Mouse (Mus musculus): Measurements from ENCODE around the gene Disc1. TPM values are rescaled to one million over a fixed set of nuclear protein-coding genes. Genes with fewer than 3 reads are reported as not detected.
A peak's percentile ranks its signal among the peaks of the same experiment; 100 is the strongest.

The Disc1 gene
- polyA plus RNA-seq, 1 experiment from 2014 or later, result 0.30 TPM

DNA sequence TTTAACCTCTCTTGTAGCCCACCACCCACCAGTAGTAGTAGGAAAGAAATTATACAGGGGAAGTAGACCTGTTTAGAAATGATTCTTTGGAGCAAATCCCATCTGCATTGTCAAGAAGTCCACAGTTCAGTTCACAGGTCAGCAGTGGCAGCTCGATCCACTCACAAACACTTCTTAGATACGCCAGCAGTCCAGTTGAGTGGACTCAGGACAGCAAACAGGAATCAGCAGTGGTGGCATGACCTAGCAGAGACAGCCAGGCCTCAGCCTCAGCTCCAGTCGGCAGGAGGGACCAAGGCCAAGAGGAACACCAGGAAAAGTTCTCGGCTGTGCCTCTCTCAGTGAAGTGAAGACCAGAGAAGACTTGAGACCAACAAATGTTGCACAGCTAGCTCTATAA, 121.7 kb downstream of the Disc1 start:
- Histone ChIP-seq H3K27me3 (ENCODE audit: control insufficient read depth, insufficient read depth, low read depth, low read length) (no peaks in the 10 kb centered on the region), H3K4me1 (ENCODE audit: control insufficient read depth, low read depth, low read length) (no peaks in the 10 kb centered on the region), H3K9ac (ENCODE audit: low read depth, low read length) (no peak overlapping the region), H3K4me3 (ENCODE audit: low read depth, low read length) (no peak overlapping the region), H3K9me3 (replicated peaks; ENCODE audit: control insufficient read depth, low read length) (no peaks in the 10 kb centered on the region), H3K4me2 (ENCODE audit: low read depth, low read length) (no peak overlapping the region), H3K36me3 (ENCODE audit: control insufficient read depth, insufficient read depth) (no peaks in the 10 kb centered on the region), H3K27ac (ENCODE audit: low read length) (no peak overlapping the region)
- 62% methylated on average over 4 of the region's 4 CpGs for WGBS (ENCODE audit: insufficient replicate concordance)
- ATAC-seq (ENCODE audit: low read depth), result no peak

DNA sequence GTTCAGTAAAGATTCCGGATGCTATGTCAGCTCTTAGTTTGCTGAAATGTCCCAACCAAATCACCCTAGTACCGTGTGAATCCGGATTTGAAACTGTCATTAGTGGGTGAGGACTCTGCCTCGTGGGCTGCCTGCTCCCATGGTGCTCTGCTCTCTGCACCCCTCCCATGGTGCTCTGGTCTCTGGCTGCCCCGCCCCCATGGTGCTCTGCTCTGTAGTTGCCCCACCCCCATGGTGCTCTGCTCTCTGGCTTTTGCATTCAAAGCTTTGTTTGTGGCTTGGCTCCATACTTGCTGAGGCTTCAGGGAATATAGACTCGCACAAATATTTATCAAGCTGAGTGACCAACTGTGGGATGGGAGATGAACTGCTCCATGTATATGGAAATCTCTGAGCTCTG, 123.1 kb downstream of the Disc1 start:
- Histone ChIP-seq H3K9me3 (replicated peaks; ENCODE audit: control insufficient read depth, low read length) (no peaks in the 10 kb centered on the region), H3K36me3 (ENCODE audit: control insufficient read depth, insufficient read depth) (no peaks in the 10 kb centered on the region), H3K4me3 (ENCODE audit: low read depth, low read length) (no peak overlapping the region), H3K4me1 (ENCODE audit: control insufficient read depth, low read depth, low read length) (no peaks in the 10 kb centered on the region), H3K9ac (ENCODE audit: low read depth, low read length) (no peak overlapping the region), H3K27me3 (ENCODE audit: control insufficient read depth, insufficient read depth, low read depth, low read length) (no peaks in the 10 kb centered on the region), H3K4me2 (ENCODE audit: low read depth, low read length) (no peak overlapping the region), H3K27ac (ENCODE audit: low read length) (no peak overlapping the region)
- no peak for ATAC-seq (ENCODE audit: low read depth)
- WGBS (ENCODE audit: insufficient replicate concordance), result 64% methylated on average over 6 of the region's 6 CpGs

DNA sequence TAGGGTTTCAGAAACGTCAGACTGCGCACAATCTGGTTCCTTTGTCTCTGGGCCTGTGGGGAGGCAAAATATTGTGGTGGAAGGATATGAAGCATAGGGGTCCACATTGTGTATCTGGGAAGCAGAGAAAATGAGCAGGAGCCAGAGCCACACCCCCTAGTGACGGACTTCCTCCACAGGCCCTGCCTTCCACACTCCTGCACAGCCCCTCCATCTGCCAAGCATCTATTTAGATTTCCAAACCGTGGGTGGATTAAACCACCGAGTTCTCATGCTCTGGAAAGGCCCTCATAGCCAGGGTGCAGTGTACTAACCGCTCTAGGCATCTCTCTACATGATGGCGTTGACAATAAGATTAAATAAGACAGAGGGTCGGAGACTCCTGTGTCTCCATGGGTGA, 124.0 kb downstream of the Disc1 start:
- no peak overlapping the region for H3K4me2 ChIP-seq (ENCODE audit: low read depth, low read length)
- WGBS (ENCODE audit: insufficient replicate concordance), result 65% methylated on average over 8 of the region's 8 CpGs
- ATAC-seq (ENCODE audit: low read depth), result no peak
- no peaks in the 10 kb centered on the region for H3K36me3 ChIP-seq (ENCODE audit: control insufficient read depth, insufficient read depth)
- no peaks in the 10 kb centered on the region for H3K9me3 ChIP-seq (replicated peaks; ENCODE audit: control insufficient read depth, low read length)
- H3K27ac ChIP-seq (ENCODE audit: low read length), result no peak overlapping the region
- no peak overlapping the region for H3K4me3 ChIP-seq (ENCODE audit: low read depth, low read length)
- H3K4me1 ChIP-seq (ENCODE audit: control insufficient read depth, low read depth, low read length), result no peaks in the 10 kb centered on the region
- H3K9ac ChIP-seq (ENCODE audit: low read depth, low read length), result no peak overlapping the region
- H3K27me3 ChIP-seq (ENCODE audit: control insufficient read depth, insufficient read depth, low read depth, low read length), result no peaks in the 10 kb centered on the region

DNA sequence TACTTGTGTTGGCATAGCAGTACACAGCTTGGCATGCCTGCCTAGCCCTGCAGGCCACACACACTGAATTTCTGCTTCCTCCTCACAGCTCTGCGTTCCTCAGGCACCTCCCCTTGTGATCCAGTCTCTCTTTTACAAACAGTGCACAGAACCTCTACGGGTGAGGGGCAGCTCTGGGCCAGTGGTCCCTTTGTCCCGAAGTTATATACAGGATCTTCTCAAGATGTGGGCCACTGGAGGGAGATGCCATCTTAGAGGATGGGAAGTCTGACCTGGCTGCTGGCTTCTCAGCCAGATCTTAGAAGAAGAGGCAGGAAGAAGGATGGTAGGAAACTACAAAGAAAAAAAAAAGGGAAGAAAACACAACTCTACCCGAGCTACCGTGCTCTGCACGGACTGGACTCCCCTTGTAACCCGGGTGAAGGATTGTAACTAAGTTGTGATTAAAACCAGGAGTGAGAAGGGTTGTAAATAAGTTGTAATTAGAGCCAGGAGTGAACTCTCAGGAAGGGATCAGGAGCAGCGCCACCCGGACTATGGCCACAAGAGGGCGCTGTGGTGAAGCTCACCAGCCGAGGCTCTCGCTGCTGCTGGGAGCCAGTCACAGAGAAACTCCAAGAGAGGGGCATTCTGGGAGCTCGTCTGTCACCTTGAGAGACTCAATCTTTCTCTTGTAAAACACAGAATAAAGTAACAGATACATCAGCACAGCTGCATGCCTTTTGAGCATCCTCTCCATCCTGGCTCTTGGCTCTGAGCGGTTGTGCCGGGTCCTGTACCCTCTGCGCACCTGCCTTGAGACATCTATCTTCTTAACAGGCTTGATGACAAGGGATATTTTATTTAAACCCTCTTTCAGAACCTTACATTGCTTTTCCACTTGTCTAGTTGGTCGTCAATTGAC, 129.8 kb downstream of the Disc1 start:
- ATAC-seq (ENCODE audit: low read depth), result no peak
- Histone ChIP-seq H3K9ac (ENCODE audit: low read depth, low read length) (no peak overlapping the region), H3K9me3 (replicated peaks; ENCODE audit: control insufficient read depth, low read length) (no peaks in the 10 kb centered on the region)

DNA sequence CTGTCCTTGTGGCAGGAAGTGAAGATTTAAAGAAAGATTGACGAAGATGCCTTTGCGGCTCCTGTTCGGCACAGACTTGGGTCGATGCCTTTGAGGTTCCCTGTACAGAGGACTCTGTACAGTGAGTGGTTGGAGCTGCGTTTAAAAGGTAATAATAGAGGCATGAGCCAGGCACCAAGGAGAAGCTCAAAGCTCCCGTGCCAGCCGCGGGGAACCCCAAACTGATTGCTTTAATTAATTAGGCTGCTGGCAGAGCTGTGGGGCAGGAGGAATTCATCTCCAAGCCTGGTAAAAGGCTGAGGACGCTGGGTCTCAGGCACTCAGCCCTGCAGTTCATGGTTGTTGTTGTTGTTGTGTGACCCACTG, 130.4 kb downstream of the Disc1 start:
- Histone ChIP-seq H3K4me2 (ENCODE audit: low read depth, low read length) (no peak overlapping the region), H3K27ac (ENCODE audit: low read length) (no peak overlapping the region), H3K27me3 (ENCODE audit: control insufficient read depth, insufficient read depth, low read depth, low read length) (no peaks in the 10 kb centered on the region), H3K36me3 (ENCODE audit: control insufficient read depth, insufficient read depth) (no peaks in the 10 kb centered on the region), H3K9me3 (replicated peaks; ENCODE audit: control insufficient read depth, low read length) (no peaks in the 10 kb centered on the region), H3K4me1 (ENCODE audit: control insufficient read depth, low read depth, low read length) (no peaks in the 10 kb centered on the region), H3K4me3 (ENCODE audit: low read depth, low read length) (no peak overlapping the region), H3K9ac (ENCODE audit: low read depth, low read length) (no peak overlapping the region)
- ATAC-seq (ENCODE audit: low read depth), result no peak
- WGBS (ENCODE audit: insufficient replicate concordance), result 66% methylated on average over 9 of the region's 9 CpGs

More for the DNA sequence above, 129.8 kb downstream of the Disc1 start:
- WGBS (ENCODE audit: insufficient replicate concordance), result 21% methylated on average over 17 of the region's 17 CpGs
- no peaks in the 10 kb centered on the region for H3K36me3 ChIP-seq (ENCODE audit: control insufficient read depth, insufficient read depth)
- H3K27ac ChIP-seq (ENCODE audit: low read length), result no peak overlapping the region
- H3K4me3 ChIP-seq (ENCODE audit: low read depth, low read length), result no peak overlapping the region
- H3K4me2 ChIP-seq (ENCODE audit: low read depth, low read length), result no peak overlapping the region
- H3K27me3 ChIP-seq (ENCODE audit: control insufficient read depth, insufficient read depth, low read depth, low read length), result no peaks in the 10 kb centered on the region
- no peaks in the 10 kb centered on the region for H3K4me1 ChIP-seq (ENCODE audit: control insufficient read depth, low read depth, low read length)

DNA sequence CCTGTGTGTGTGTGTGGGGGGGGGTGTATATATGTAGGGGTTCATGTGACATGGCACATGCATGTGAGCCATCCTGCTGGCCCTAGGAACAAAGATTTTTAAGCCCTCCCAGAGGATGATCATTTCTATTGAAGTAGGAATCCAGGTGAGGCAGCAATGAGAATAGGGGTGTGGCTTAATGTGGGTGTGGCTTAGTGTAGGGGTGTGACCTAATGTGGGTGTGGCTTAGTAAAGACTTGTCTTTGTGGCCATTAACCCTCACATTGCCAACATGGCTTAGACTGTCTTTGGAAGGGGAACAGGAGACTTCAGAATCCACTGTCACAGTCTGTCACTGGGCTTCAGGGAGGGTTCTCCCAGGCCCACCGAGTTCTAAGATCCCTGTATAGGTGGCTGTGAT, 130.9 kb downstream of the Disc1 start:
- Histone ChIP-seq H3K9me3 (replicated peaks; ENCODE audit: control insufficient read depth, low read length) (no peaks in the 10 kb centered on the region), H3K4me3 (ENCODE audit: low read depth, low read length) (no peak overlapping the region), H3K4me2 (ENCODE audit: low read depth, low read length) (no peak overlapping the region), H3K36me3 (ENCODE audit: control insufficient read depth, insufficient read depth) (no peaks in the 10 kb centered on the region), H3K4me1 (ENCODE audit: control insufficient read depth, low read depth, low read length) (no peaks in the 10 kb centered on the region), H3K27me3 (ENCODE audit: control insufficient read depth, insufficient read depth, low read depth, low read length) (no peaks in the 10 kb centered on the region), H3K27ac (ENCODE audit: low read length) (no peak overlapping the region), H3K9ac (ENCODE audit: low read depth, low read length) (no peak overlapping the region)
- no peak for ATAC-seq (ENCODE audit: low read depth)
- 50% methylated on average over 1 of the region's 1 CpGs for WGBS (ENCODE audit: insufficient replicate concordance)

DNA sequence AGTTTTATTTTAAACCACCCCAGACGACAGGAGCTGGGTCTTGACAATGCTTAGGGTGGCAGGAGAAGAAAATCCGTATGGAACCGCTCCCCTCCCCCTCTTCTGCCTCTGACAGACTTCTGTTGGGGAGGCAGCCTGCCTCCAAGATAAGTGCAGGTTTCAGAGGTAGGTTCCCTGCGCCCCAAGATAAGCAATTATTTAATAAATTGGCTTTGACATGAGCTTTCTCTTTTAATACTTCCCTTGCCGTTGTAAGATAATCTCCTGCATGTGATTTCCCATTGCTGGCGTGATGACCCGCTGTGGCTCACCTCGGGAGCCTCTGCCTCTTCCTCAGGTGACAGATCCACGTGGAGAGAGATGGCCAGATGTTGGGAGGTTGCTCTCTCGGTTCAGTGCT, 133.0 kb downstream of the Disc1 start:
- Histone ChIP-seq H3K9me3 (replicated peaks; ENCODE audit: control insufficient read depth, low read length) (no peaks in the 10 kb centered on the region), H3K4me1 (ENCODE audit: control insufficient read depth, low read depth, low read length) (no peaks in the 10 kb centered on the region), H3K27me3 (ENCODE audit: control insufficient read depth, insufficient read depth, low read depth, low read length) (no peaks in the 10 kb centered on the region), H3K36me3 (ENCODE audit: control insufficient read depth, insufficient read depth) (no peaks in the 10 kb centered on the region), H3K9ac (ENCODE audit: low read depth, low read length) (no peak overlapping the region), H3K4me3 (ENCODE audit: low read depth, low read length) (no peak overlapping the region), H3K27ac (ENCODE audit: low read length) (no peak overlapping the region), H3K4me2 (ENCODE audit: low read depth, low read length) (0 out of 2 replicates have a peak overlapping the region, but pooled peaks have one; percentile 4)
- ATAC-seq (ENCODE audit: low read depth), result no peak
- 21% methylated on average over 10 of the region's 10 CpGs for WGBS (ENCODE audit: insufficient replicate concordance)

DNA sequence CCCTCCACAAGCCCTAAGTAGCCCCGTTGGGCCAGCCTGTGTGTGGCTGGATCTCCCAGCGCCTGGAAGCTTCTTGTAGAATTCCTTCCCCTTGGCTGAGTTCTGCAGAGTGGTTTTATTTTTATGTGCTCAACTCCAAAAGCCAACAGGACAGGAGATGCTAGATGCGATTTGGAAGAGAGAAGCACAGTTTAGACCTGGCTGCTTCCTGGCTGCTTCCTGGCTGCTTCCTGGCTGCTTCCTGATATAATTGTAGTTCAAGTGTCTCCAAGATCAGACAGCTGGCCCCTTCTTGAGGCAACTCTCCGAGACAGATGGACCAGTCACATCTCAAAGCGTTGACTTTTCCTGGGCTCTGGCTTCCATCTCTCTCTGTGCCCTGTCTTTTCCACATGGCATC, 139.7 kb downstream of the Disc1 start:
- 60% methylated on average over 5 of the region's 5 CpGs for WGBS (ENCODE audit: insufficient replicate concordance)
- Histone ChIP-seq H3K27me3 (ENCODE audit: control insufficient read depth, insufficient read depth, low read depth, low read length) (no peaks in the 10 kb centered on the region), H3K4me1 (ENCODE audit: control insufficient read depth, low read depth, low read length) (no peaks in the 10 kb centered on the region), H3K36me3 (ENCODE audit: control insufficient read depth, insufficient read depth) (no peaks in the 10 kb centered on the region), H3K27ac (ENCODE audit: low read length) (no peak overlapping the region), H3K4me2 (ENCODE audit: low read depth, low read length) (no peak overlapping the region), H3K9me3 (replicated peaks; ENCODE audit: control insufficient read depth, low read length) (no peaks in the 10 kb centered on the region), H3K4me3 (ENCODE audit: low read depth, low read length) (no peak overlapping the region), H3K9ac (ENCODE audit: low read depth, low read length) (no peak overlapping the region)
- ATAC-seq (ENCODE audit: low read depth), result no peak

DNA sequence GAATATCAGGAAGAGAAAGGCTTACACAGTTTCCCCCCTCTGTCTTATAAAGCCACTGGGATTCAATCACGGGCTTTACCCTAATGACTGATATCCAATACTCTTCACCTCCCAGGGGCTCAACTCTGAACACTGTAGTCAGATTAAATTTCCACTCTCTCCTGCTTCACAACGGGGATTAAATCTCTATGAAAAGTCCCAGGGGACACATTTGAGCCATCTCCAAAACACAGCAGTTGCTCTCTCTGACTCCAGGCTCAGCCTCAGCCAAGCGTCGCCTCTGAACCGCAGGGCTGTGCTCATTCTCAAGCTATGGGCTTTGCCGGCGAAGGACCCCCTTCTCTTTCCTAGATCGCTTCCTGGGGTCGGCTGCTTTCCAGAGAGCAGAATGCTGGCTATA, 141.1 kb downstream of the Disc1 start:
- Histone ChIP-seq H3K9me3 (replicated peaks; ENCODE audit: control insufficient read depth, low read length) (no peaks in the 10 kb centered on the region), H3K36me3 (ENCODE audit: control insufficient read depth, insufficient read depth) (no peaks in the 10 kb centered on the region), H3K4me2 (ENCODE audit: low read depth, low read length) (no peak overlapping the region), H3K9ac (ENCODE audit: low read depth, low read length) (no peak overlapping the region), H3K27ac (ENCODE audit: low read length) (no peak overlapping the region), H3K27me3 (ENCODE audit: control insufficient read depth, insufficient read depth, low read depth, low read length) (no peaks in the 10 kb centered on the region), H3K4me1 (ENCODE audit: control insufficient read depth, low read depth, low read length) (no peaks in the 10 kb centered on the region), H3K4me3 (ENCODE audit: low read depth, low read length) (no peak overlapping the region)
- no peak for ATAC-seq (ENCODE audit: low read depth)
- WGBS (ENCODE audit: insufficient replicate concordance), result 71% methylated on average over 9 of the region's 9 CpGs
